Comparison of ENCODE assay signal across 9 mouse cellular contexts in the genomic region with DNA sequence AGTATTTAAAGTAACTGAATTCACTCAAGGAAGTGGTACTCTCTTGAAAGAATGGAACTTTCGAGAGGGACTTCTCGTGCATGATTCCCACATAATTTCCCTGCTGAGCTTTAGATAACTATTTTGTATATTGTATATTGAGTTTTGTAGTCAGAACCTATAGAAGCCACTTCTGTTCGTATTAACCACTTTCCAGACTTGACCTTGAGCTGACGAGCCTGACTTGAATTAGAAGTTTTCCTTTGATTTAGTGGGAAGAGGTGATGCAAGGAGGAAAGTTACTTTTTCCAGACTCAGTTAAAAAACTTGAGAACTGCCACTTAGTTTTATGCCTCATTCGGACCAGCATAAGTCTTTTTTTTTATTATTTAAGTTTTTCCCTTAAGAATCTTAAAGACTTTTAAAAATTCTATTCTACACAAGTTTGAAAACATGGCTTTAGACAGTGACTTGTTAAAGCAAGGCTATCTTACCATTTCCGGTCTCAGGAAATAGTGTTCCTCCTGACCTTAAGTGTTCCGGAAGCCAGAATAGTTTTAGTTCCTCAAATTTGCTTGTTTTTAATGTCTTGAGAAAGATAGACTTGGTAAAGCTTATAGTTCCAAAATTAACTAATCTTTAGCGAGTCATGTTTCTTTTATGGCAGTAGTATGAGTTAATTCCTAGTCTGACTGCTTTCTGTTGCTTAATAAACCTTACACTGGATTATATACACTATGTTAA. TPM values are rescaled to one million over a fixed set of nuclear protein-coding genes. Genes with fewer than 3 reads are reported as not detected.
DNase-seq lines count a peak whose midpoint lies in the region; ATAC-seq and TF ChIP-seq lines count a peak whose summit lies in the region.
"Had no signal": no experiment of that assay in that cellular context is flagged by ENCODE, and none has a peak within 500 bp of the region (broad histone marks: within the 10 kb centered on the region; RNA-seq: fewer than 3 reads in every experiment).

No protein-coding gene starts in this region.

- H3K4me2 ChIP-seq in hindbrain, embryonic 11.5 days (replicated peaks; ENCODE audit: low read depth, low read length): 0 out of 2 replicates have a peak overlapping the region, but pooled peaks have one; percentile 11

- H3K36me3 ChIP-seq in G1E (replicated peaks): peaks cover 26% of the 10 kb centered on the region
- no peaks in the 10 kb centered on the region for H3K36me3 ChIP-seq in hindbrain, embryonic 11.5 days (ENCODE audit: control insufficient read depth, insufficient read depth, low read length)
- H3K36me3 ChIP-seq in megakaryocyte, embryonic 14.5 days (replicated peaks; ENCODE audit: low read length): peaks cover 16% of the 10 kb centered on the region

- no peak overlapping the region for H3K4me3 ChIP-seq in G1E (ENCODE audit: low read depth, low read length)
- H3K4me3 ChIP-seq in hindbrain, embryonic 11.5 days (ENCODE audit: low read depth, low read length): no peak overlapping the region
- peak overlapping the region; percentile 99 for H3K4me3 ChIP-seq in megakaryocyte, embryonic 14.5 days (replicated peaks)

- H3K27ac ChIP-seq in hindbrain, embryonic 11.5 days (ENCODE audit: low read depth, low read length): no peak overlapping the region

- no peak for TF ChIP-seq CTCF in G1E (IDR thresholded peaks at IDR 0.05; ENCODE audit: low read depth, low read length)

- WGBS in hindbrain, embryonic 11.5 days: 86% methylated on average over 8 of the region's 8 CpGs

- peaks cover 36% of the 10 kb centered on the region for H3K4me1 ChIP-seq in G1E (ENCODE audit: insufficient read depth, low read depth, low read length)
- no peaks in the 10 kb centered on the region for H3K4me1 ChIP-seq in hindbrain, embryonic 11.5 days (replicated peaks; ENCODE audit: control insufficient read depth, insufficient read depth, low read length)
- H3K4me1 ChIP-seq in megakaryocyte, embryonic 14.5 days: peaks cover 63% of the 10 kb centered on the region

- 0 out of 2 replicates have a peak, but pooled peaks have one; percentile 18 for ATAC-seq in G1E (ENCODE audit: extremely low read depth, insufficient number of reproducible peaks, low FRiP score, poor library complexity, severe bottlenecking)
- no peak for ATAC-seq in hindbrain, embryonic 11.5 days (ENCODE audit: low FRiP score)

- no peak overlapping the region for H3K9ac ChIP-seq in hindbrain, embryonic 11.5 days (ENCODE audit: low read depth, low read length)

- peak; percentile 50 for DNase-seq in heart, adult 8-10 months (ENCODE audit: low spot score)
- DNase-seq in heart, postnatal 10 days: no peak
- no peak for DNase-seq in G1E (ENCODE audit: low spot score)
- DNase-seq in hindbrain, embryonic 11.5 days (ENCODE audit: low spot score): no peak
- DNase-seq in embryo, embryonic 9.5 days (ENCODE audit: extremely low spot score): no peak
- no peak for DNase-seq in thymus, postnatal 36 days
- DNase-seq in adrenal gland, postnatal 25 days: no peak

- no peaks in the 10 kb centered on the region for H3K27me3 ChIP-seq in G1E (ENCODE audit: insufficient read depth, low read length)
- no peaks in the 10 kb centered on the region for H3K27me3 ChIP-seq in hindbrain, embryonic 11.5 days (ENCODE audit: control insufficient read depth, insufficient read depth, low read length)
- H3K27me3 ChIP-seq in megakaryocyte, embryonic 14.5 days (replicated peaks): no peaks in the 10 kb centered on the region

- intact Hi-C loops in heart, postnatal 10 days (cut with DNase I): loop anchor here (2.0 to 10.0 kb wide), 3 partner anchors 41 to 187 kb away; a partner anchor contains a TSS

- no peaks in the 10 kb centered on the region for H3K9me3 ChIP-seq in G1E (replicated peaks)
- H3K9me3 ChIP-seq in hindbrain, embryonic 11.5 days (ENCODE audit: control insufficient read depth, low read length): no peaks in the 10 kb centered on the region
- H3K9me3 ChIP-seq in megakaryocyte, embryonic 14.5 days: no peaks in the 10 kb centered on the region

RNA-seq across cellular contexts. Expression of a gene that starts 1.6 kb away (rescaled TPM):
- 1 to 10 TPM in 2 of 4 experiments, under 1 TPM in 2; 0.49 to 2.4 (median 0.91) TPM for total RNA-seq in heart, adult 8-10 months (2022)
- total RNA-seq in heart, postnatal 10 days (2021): 1 to 10 TPM in 1 of 2 experiments, under 1 TPM in 1; 0.31 to 1.3 TPM
- total RNA-seq in G1E (2014; fragmentation: Nextera tagmentation): not detected in 2 replicates
- 0.16 and 0.64 TPM in 2 replicates for total RNA-seq in G1E (2017)
- not detected in 2 replicates for polyA plus RNA-seq in G1E (2012)
- polyA plus RNA-seq in hindbrain, embryonic 11.5 days (2014; fragmentation: Nextera tagmentation; extraction: Ambion mirVana): not detected in 2 replicates
- not detected in 2 replicates for polyA plus RNA-seq in megakaryocyte, embryonic 14.5 days (2012; ENCODE audit: insufficient read depth, low replicate concordance)
- total RNA-seq in adrenal gland, postnatal 25 days (2021): not detected in 2 replicates

RNA-seq across cellular contexts. Expression of a gene that starts 2.1 kb away (rescaled TPM):
- total RNA-seq in heart, adult 8-10 months (2022): 10 to 100 TPM; 28.2 to 35.4 (median 31.2) TPM
- 10 to 100 TPM; 37.1 to 43.3 TPM for total RNA-seq in heart, postnatal 10 days (2021)
- total RNA-seq in G1E (2014; fragmentation: Nextera tagmentation): 55.2 and 55.9 TPM in 2 replicates
- 46.6 and 50.5 TPM in 2 replicates for total RNA-seq in G1E (2017)
- 3.3 and 4.2 TPM in 2 replicates for polyA plus RNA-seq in G1E (2012)
- polyA plus RNA-seq in hindbrain, embryonic 11.5 days (2014; fragmentation: Nextera tagmentation; extraction: Ambion mirVana): 13.7 and 14.2 TPM in 2 replicates
- polyA plus RNA-seq in megakaryocyte, embryonic 14.5 days (2012; ENCODE audit: insufficient read depth, low replicate concordance): 0.71 and 2.6 TPM in 2 replicates
- 43.4 and 52.9 TPM in 2 replicates for total RNA-seq in adrenal gland, postnatal 25 days (2021)

RNA-seq across cellular contexts. Expression of a gene that starts 6.0 kb away (rescaled TPM):
- 10 to 100 TPM; 57.1 to 65.3 (median 63.2) TPM for total RNA-seq in heart, adult 8-10 months (2022)
- 10 to 100 TPM; 63.9 to 67.6 TPM for total RNA-seq in heart, postnatal 10 days (2021)
- total RNA-seq in G1E (2014; fragmentation: Nextera tagmentation) (53.1 and 66.1 TPM in 2 replicates), G1E (2017) (240 and 329 TPM in 2 replicates)
- 34.4 and 34.5 TPM in 2 replicates for polyA plus RNA-seq in G1E (2012)
- 148 and 163 TPM in 2 replicates for polyA plus RNA-seq in hindbrain, embryonic 11.5 days (2014; fragmentation: Nextera tagmentation; extraction: Ambion mirVana)
- 4.9 and 25.7 TPM in 2 replicates for polyA plus RNA-seq in megakaryocyte, embryonic 14.5 days (2012; ENCODE audit: insufficient read depth, low replicate concordance)
- total RNA-seq in adrenal gland, postnatal 25 days (2021): 134 and 135 TPM in 2 replicates

RNA-seq across cellular contexts. Expression of a gene that starts 8.6 kb away (rescaled TPM):
- not detected for total RNA-seq in heart, adult 8-10 months (2022)
- not detected for total RNA-seq in heart, postnatal 10 days (2021)
- total RNA-seq in G1E (2014; fragmentation: Nextera tagmentation): not detected in 2 replicates
- 0.11 and 0.17 TPM in 2 replicates for total RNA-seq in G1E (2017)
- polyA plus RNA-seq in G1E (2012): 0.04 TPM in 1 of 2 replicates, not detected in the other
- 0.05 and 0.07 TPM in 2 replicates for polyA plus RNA-seq in hindbrain, embryonic 11.5 days (2014; fragmentation: Nextera tagmentation; extraction: Ambion mirVana)
- 0.88 TPM in 1 of 2 replicates, not detected in the other for polyA plus RNA-seq in megakaryocyte, embryonic 14.5 days (2012; ENCODE audit: insufficient read depth, low replicate concordance)
- total RNA-seq in adrenal gland, postnatal 25 days (2021): not detected in 2 replicates
- total RNA-seq: heart, adult 18-20 months had no signal

RNA-seq across cellular contexts. Expression of a gene that starts 28.4 kb away (rescaled TPM):
- total RNA-seq in heart, adult 8-10 months (2022): 1 to 10 TPM; 2.6 to 3.6 (median 2.8) TPM
- 1 to 10 TPM; 5.8 to 6.0 TPM for total RNA-seq in heart, postnatal 10 days (2021)
- total RNA-seq in G1E (2014; fragmentation: Nextera tagmentation) (20.2 and 24.4 TPM in 2 replicates), G1E (2017) (2.4 and 3.0 TPM in 2 replicates)
- polyA plus RNA-seq in G1E (2012): 52.9 and 54.2 TPM in 2 replicates
- polyA plus RNA-seq in hindbrain, embryonic 11.5 days (2014; fragmentation: Nextera tagmentation; extraction: Ambion mirVana): 9.7 and 10.1 TPM in 2 replicates
- polyA plus RNA-seq in megakaryocyte, embryonic 14.5 days (2012; ENCODE audit: insufficient read depth, low replicate concordance): 23.4 and 31.6 TPM in 2 replicates
- 6.0 and 10.4 TPM in 2 replicates for total RNA-seq in adrenal gland, postnatal 25 days (2021)
